Mouse (Mus musculus) midbrain, embryonic 11.5 days (tissue): ENCODE measurements around the gene Doc2b. TPM values are rescaled to one million over a fixed set of nuclear protein-coding genes. Genes with fewer than 3 reads are reported as not detected.
"Not testable (repeated sequence)": the region's sequence is repeated elsewhere in the genome, so short reads cannot be mapped to it uniquely, and the experiment has no call there.

Experiments used
- ATAC-seq: fragments of 200-750 bp; cut with Nextera tagmentation; 2 replicates; pipeline ENCODE4 v1.8.0; 2017; ENCODE audit warnings: moderate TSS enrichment, moderate library complexity; ENCODE audit not compliant: low FRiP score
- DNase-seq: peaks from one replicate; pipeline ENCODE4 v3.0.0; 2015; ENCODE audit warnings: low spot score; ENCODE audit errors: missing footprints
- H3K27ac ChIP-seq: fragments of 300-500 bp; sonication (generic); 2 replicates; pipeline ENCODE4 v1.5.1; 2014; ENCODE audit warnings: low read depth, low read length
- H3K27me3 ChIP-seq: fragments of 300-500 bp; sonication (generic); 2 replicates; pipeline ENCODE4 v1.6.1; 2014; ENCODE audit warnings: mild to moderate bottlenecking, low read length, moderate library complexity, mixed read lengths; ENCODE audit not compliant: control insufficient read depth, insufficient read depth
- H3K36me3 ChIP-seq: fragments of 300-500 bp; sonication (generic); 2 replicates; pipeline ENCODE4 v1.6.1; 2014; ENCODE audit warnings: mild to moderate bottlenecking, low read length, moderate library complexity, mixed read lengths; ENCODE audit not compliant: control insufficient read depth, insufficient read depth
- H3K4me1 ChIP-seq: fragments of 300-500 bp; sonication (generic); 2 replicates; pipeline ENCODE4 v1.6.1; 2014; ENCODE audit warnings: low read length; ENCODE audit not compliant: control insufficient read depth, insufficient read depth
- H3K4me2 ChIP-seq: fragments of 300-500 bp; sonication (generic); 2 replicates; pipeline ENCODE4 v1.6.1; 2014; ENCODE audit warnings: mild to moderate bottlenecking, moderate library complexity
- H3K4me3 ChIP-seq: fragments of 300-500 bp; sonication (generic); 2 replicates; pipeline ENCODE4 v1.5.1; 2014; ENCODE audit warnings: low read depth, low read length
- H3K9ac ChIP-seq: fragments of 300-500 bp; sonication (generic); 2 replicates; pipeline ENCODE4 v1.6.1; 2014; ENCODE audit warnings: low read length
- H3K9me3 ChIP-seq: fragments of 300-500 bp; sonication (generic); 2 replicates; pipeline ENCODE4 v1.6.1; 2016; ENCODE audit warnings: low read length; ENCODE audit not compliant: control insufficient read depth
- WGBS: fragments of 180-500 bp; shearing (Covaris S2); extraction: QIAGEN DNeasy Blood & Tissue Kit; methylation state at CpG from one replicate; pipeline ENCODE4 v1.1.7; 2014; 5-methylcytosine and 5-hydroxymethylcytosine counted together
- polyA plus RNA-seq: library from polyadenylated mRNA; unstranded; fragments of >200 nt; fragmentation: Nextera tagmentation; extraction: Ambion mirVana; gene quantifications from 2 replicates; pipeline ENCODE4 v1.2.1, GENCODE M21; 2014

Doc2b gene
- polyA plus RNA-seq, 1 experiment from 2014 or later: 0.68 TPM

- peaks cover 28% of the 10 kb centered on the region for H3K4me1 ChIP-seq
- peak overlapping the region; percentile 84 for H3K4me2 ChIP-seq
- ATAC-seq (no peak), DNase-seq (peak; percentile 35)
- H3K27me3 ChIP-seq: no peaks in the 10 kb centered on the region
- WGBS: 80% methylated on average over 5 of the region's 5 CpGs
- H3K4me3 ChIP-seq: peak overlapping the region; percentile 97
- no peak overlapping the region for H3K9ac ChIP-seq
- no peak overlapping the region for H3K27ac ChIP-seq
- no peaks in the 10 kb centered on the region for H3K9me3 ChIP-seq
- peaks cover 6% of the 10 kb centered on the region for H3K36me3 ChIP-seq
Observed at GRCm38 (mm10) chr11:75735462-75736252, 60.2 kb downstream of the Doc2b start.

GRCm38 (mm10) chr11:75733227-75733940 lies 62.5 kb downstream of the Doc2b start:
- no peaks in the 10 kb centered on the region for H3K27me3 ChIP-seq
- peak overlapping the region; percentile 94 for H3K27ac ChIP-seq
- DNase-seq (no peak), ATAC-seq (peak; percentile 67)
- H3K4me1 ChIP-seq: peaks cover 28% of the 10 kb centered on the region
- H3K4me3 ChIP-seq: peak overlapping the region; percentile 97
- under 1% methylated on average over 52 of the region's 52 CpGs for WGBS
- no peaks in the 10 kb centered on the region for H3K9me3 ChIP-seq
- H3K36me3 ChIP-seq: no peaks in the 10 kb centered on the region
- H3K9ac ChIP-seq: peak overlapping the region; percentile 99
- H3K4me2 ChIP-seq: peak overlapping the region; percentile 84

- Histone ChIP-seq H3K4me2 (peak within 1 kb of the TSS; percentile 84), H3K9me3 (no peaks in the 10 kb centered on the region), H3K27ac (peak within 1 kb of the TSS; percentile 94), H3K4me1 (peaks cover 28% of the 10 kb centered on the region), H3K27me3 (no peaks in the 10 kb centered on the region), H3K9ac (peak within 1 kb of the TSS; percentile 99), H3K36me3 (no peaks in the 10 kb centered on the region), H3K4me3 (peak within 1 kb of the TSS; percentile 97)
- DNase-seq (peak; percentile 100), ATAC-seq (peak; percentile 92)
- 1% methylated on average over 66 of the region's 76 CpGs for WGBS
Observed at GRCm38 (mm10) chr11:75732434-75733226, 63.2 kb downstream of the Doc2b start, which contains the start of gene Ywhae. Gene Ywhae (plus strand): TSS chr11:75732869.

GRCm38 (mm10) chr11:75727659-75728058 lies 68.2 kb downstream of the Doc2b start:
- not testable (repeated sequence) for H3K27me3 ChIP-seq, H3K9me3 ChIP-seq, H3K4me1 ChIP-seq, H3K27ac ChIP-seq, H3K9ac ChIP-seq, DNase-seq, ATAC-seq, H3K36me3 ChIP-seq, H3K4me3 ChIP-seq, H3K4me2 ChIP-seq
- WGBS: 96% methylated on average over 6 of the region's 6 CpGs

GRCm38 (mm10) chr11:75727168-75727567 lies 68.7 kb downstream of the Doc2b start:
- ATAC-seq (no peak), DNase-seq (no peak)
- Histone ChIP-seq H3K27me3 (no peaks in the 10 kb centered on the region), H3K27ac (no peak overlapping the region), H3K9me3 (no peaks in the 10 kb centered on the region), H3K4me1 (peaks cover 6% of the 10 kb centered on the region; the same call in 1 of the 2 replicates), H3K4me2 (no peak overlapping the region), H3K36me3 (no peaks in the 10 kb centered on the region), H3K9ac (no peak overlapping the region), H3K4me3 (no peak overlapping the region)
- 76% methylated on average over 2 of the region's 2 CpGs for WGBS

GRCm38 (mm10) chr11:75722339-75722738 lies 73.5 kb downstream of the Doc2b start:
- no peaks in the 10 kb centered on the region for H3K27me3 ChIP-seq
- H3K4me2 ChIP-seq: no peak overlapping the region
- no peak overlapping the region for H3K27ac ChIP-seq
- no peaks in the 10 kb centered on the region for H3K4me1 ChIP-seq
- H3K4me3 ChIP-seq: no peak overlapping the region
- no peak overlapping the region for H3K9ac ChIP-seq
- ATAC-seq: no peak
- DNase-seq: no peak
- WGBS: 60% methylated on average over 4 of the region's 4 CpGs
- H3K9me3 ChIP-seq: no peaks in the 10 kb centered on the region
- no peaks in the 10 kb centered on the region for H3K36me3 ChIP-seq

Other genes starting within 250 kb of the Doc2b start
- gene Pitpna, start 208.0 kb downstream of the Doc2b start, polyA plus RNA-seq: 87.9 and 90.7 TPM in 2 replicates
- 23.7 and 25.6 TPM in 2 replicates for gene Inpp5k, start 165.1 kb downstream of the Doc2b start, polyA plus RNA-seq
- gene Myo1c, start 145.5 kb downstream of the Doc2b start, polyA plus RNA-seq: 9.8 and 10.2 TPM in 2 replicates
- 128 and 130 TPM in 2 replicates for gene Crk, start 116.8 kb downstream of the Doc2b start, polyA plus RNA-seq
- 1,665 and 1,827 TPM in 2 replicates for gene Ywhae, start 63.2 kb downstream of the Doc2b start, polyA plus RNA-seq
- 0.66 and 1.1 TPM in 2 replicates for gene Rph3al, start 142.4 kb upstream of the Doc2b start, polyA plus RNA-seq
- gene 1700016K19Rik, start 203.9 kb upstream of the Doc2b start, polyA plus RNA-seq: 0.23 TPM in 1 of 2 replicates, not detected in the other
- 13.4 and 13.9 TPM in 2 replicates for gene Rflnb, start 231.7 kb upstream of the Doc2b start, polyA plus RNA-seq